ENCODE assay signal across 8 mouse cellular contexts in genomic region chr15:89428136-89428790, GRCm38 (mm10). TPM values are rescaled to one million over a fixed set of nuclear protein-coding genes. Genes with fewer than 3 reads are reported as not detected.
A peak's percentile ranks its signal among the peaks of the same experiment; 100 is the strongest.
DNase-seq lines count a peak whose midpoint lies in the region; ATAC-seq and TF ChIP-seq lines count a peak whose summit lies in the region.

No protein-coding gene starts in this region.

- H3K9me3 ChIP-seq in liver, embryonic 13.5 days (replicated peaks): no peaks in the 10 kb centered on the region

- TF ChIP-seq CTCF in spleen, adult 2 months (IDR thresholded peaks at IDR 0.05; ENCODE audit: extremely low read depth, insufficient read depth, insufficient read length, insufficient replicate concordance): no peak

- H3K4me1 ChIP-seq in spleen, adult 2 months (ENCODE audit: control insufficient read depth, insufficient read depth, insufficient read length): peaks cover 7% of the 10 kb centered on the region
- H3K4me1 ChIP-seq in liver, embryonic 13.5 days (replicated peaks): peaks cover 60% of the 10 kb centered on the region

- no peaks in the 10 kb centered on the region for H3K27me3 ChIP-seq in spleen, adult 2 months (ENCODE audit: control insufficient read depth, insufficient read depth, low read length)
- H3K27me3 ChIP-seq in liver, embryonic 13.5 days: no peaks in the 10 kb centered on the region

- peak overlapping the region; percentile 94; the same call in 1 of the 2 replicates for H3K4me3 ChIP-seq in spleen, adult 2 months (ENCODE audit: extremely low read depth, insufficient read depth, insufficient read length)
- H3K4me3 ChIP-seq in liver, embryonic 13.5 days (replicated peaks): peak overlapping the region; percentile 83

- 95% methylated on average over 19 of the region's 19 CpGs for WGBS in spleen, adult 2 months
- WGBS in liver, embryonic 13.5 days (ENCODE audit: insufficient replicate concordance): 83% methylated on average over 19 of the region's 19 CpGs

- H3K36me3 ChIP-seq in spleen, adult 2 months (ENCODE audit: control insufficient read depth, insufficient read depth, low read length): peaks cover 14% of the 10 kb centered on the region
- H3K36me3 ChIP-seq in liver, embryonic 13.5 days: peaks cover 29% of the 10 kb centered on the region

- peak; percentile 25 for DNase-seq in adrenal gland, postnatal 10 days
- no peak for DNase-seq in adrenal gland, adult 18-20 months (ENCODE audit: low spot score in 2 of 2)
- DNase-seq in spleen, adult 2 months (ENCODE audit: low read depth in 1 of 2, low spot score in 2 of 2): no peak
- DNase-seq in spleen, postnatal 4 days (ENCODE audit: low spot score in 2 of 2): no peak
- DNase-seq in liver, embryonic 13.5 days: no peak
- no peak for DNase-seq in left cerebral cortex, adult 8-10 months (ENCODE audit: low spot score in 2 of 2)
- DNase-seq in adipocyte (ENCODE audit: low spot score): no peak
- no peak for DNase-seq in left cerebral cortex, adult 18-20 months (ENCODE audit: low spot score in 2 of 2)

- H3K4me2 ChIP-seq in liver, embryonic 13.5 days: peak overlapping the region; percentile 94

- no peak overlapping the region for H3K27ac ChIP-seq in spleen, adult 2 months (ENCODE audit: insufficient read depth, low read length)
- peak overlapping the region; percentile 100; the same call in 1 of the 2 replicates for H3K27ac ChIP-seq in liver, embryonic 13.5 days

- no peak for TF ChIP-seq POLR2A in spleen, adult 2 months (IDR thresholded peaks at IDR 0.05; ENCODE audit: low read depth, low read length)

- no peak for ATAC-seq in liver, embryonic 13.5 days (ENCODE audit: low read depth)

- peak overlapping the region; percentile 88 for H3K9ac ChIP-seq in liver, embryonic 13.5 days

RNA-seq across cellular contexts. Expression of gene C730034F03Rik, which starts 1.1 kb away (rescaled TPM):
- total RNA-seq in adrenal gland, postnatal 10 days (2021): 1 to 10 TPM; 2.5 to 3.5 TPM
- 1 to 10 TPM; 1.0 to 1.6 TPM for total RNA-seq in adrenal gland, adult 18-20 months (2021)
- polyA plus RNA-seq in spleen, adult 2 months (2012; rRNA removed): 0.75 and 0.82 TPM in 2 replicates
- polyA plus RNA-seq in liver, embryonic 13.5 days (2015; fragmentation: Nextera tagmentation; extraction: Ambion mirVana): 1.1 and 1.5 TPM in 2 replicates
- total RNA-seq in left cerebral cortex, adult 8-10 months (2022): 1 to 10 TPM; 1.4 to 2.2 (median 1.5) TPM
- 1 to 10 TPM; 1.6 to 2.0 TPM for total RNA-seq in left cerebral cortex, adult 18-20 months (2021)

RNA-seq across cellular contexts. Expression of gene Gm44502, which starts 1.2 kb away (rescaled TPM):
- 1 to 10 TPM; 5.6 to 9.2 TPM for total RNA-seq in adrenal gland, postnatal 10 days (2021)
- 1 to 10 TPM; 1.5 to 2.7 TPM for total RNA-seq in adrenal gland, adult 18-20 months (2021)
- polyA plus RNA-seq in spleen, adult 2 months (2012; rRNA removed): 2.0 and 2.2 TPM in 2 replicates
- polyA plus RNA-seq in liver, embryonic 13.5 days (2015; fragmentation: Nextera tagmentation; extraction: Ambion mirVana): 0.13 TPM in 1 of 2 replicates, not detected in the other
- under 1 TPM in 1 of 4 experiments, not detected in 3; 0.37 TPM for total RNA-seq in left cerebral cortex, adult 8-10 months (2022)
- under 1 TPM in 1 of 2 experiments, not detected in 1; 0.09 TPM for total RNA-seq in left cerebral cortex, adult 18-20 months (2021)

RNA-seq across cellular contexts. Expression of gene Chkb, which starts 1.4 kb away (rescaled TPM):
- total RNA-seq in adrenal gland, postnatal 10 days (2021): 100 to 1,000 TPM; 106 to 128 TPM
- total RNA-seq in adrenal gland, adult 18-20 months (2021): 10 to 100 TPM; 60.5 to 88.0 TPM
- 62.6 and 72.1 TPM in 2 replicates for polyA plus RNA-seq in spleen, adult 2 months (2012; rRNA removed)
- 27.3 and 29.2 TPM in 2 replicates for polyA plus RNA-seq in liver, embryonic 13.5 days (2015; fragmentation: Nextera tagmentation; extraction: Ambion mirVana)
- 10 to 100 TPM; 37.4 to 49.3 (median 42.9) TPM for total RNA-seq in left cerebral cortex, adult 8-10 months (2022)
- 10 to 100 TPM; 42.7 to 45.2 TPM for total RNA-seq in left cerebral cortex, adult 18-20 months (2021)

RNA-seq across cellular contexts. Expression of gene Cpt1b, which starts 2.6 kb away (rescaled TPM):
- 100 to 1,000 TPM; 554 to 660 TPM for total RNA-seq in adrenal gland, postnatal 10 days (2021)
- total RNA-seq in adrenal gland, adult 18-20 months (2021): 100 to 1,000 TPM; 115 to 251 TPM
- polyA plus RNA-seq in spleen, adult 2 months (2012; rRNA removed): 1.7 and 1.8 TPM in 2 replicates
- polyA plus RNA-seq in liver, embryonic 13.5 days (2015; fragmentation: Nextera tagmentation; extraction: Ambion mirVana): 1.9 and 2.5 TPM in 2 replicates
- total RNA-seq in left cerebral cortex, adult 8-10 months (2022): 1 to 10 TPM; 1.2 to 2.2 (median 1.5) TPM
- total RNA-seq in left cerebral cortex, adult 18-20 months (2021): 1 to 10 TPM; 1.9 to 2.3 TPM

RNA-seq across cellular contexts. Expression of gene Syce3, which starts 18.0 kb away (rescaled TPM):
- total RNA-seq in adrenal gland, postnatal 10 days (2021): not detected
- total RNA-seq in adrenal gland, adult 18-20 months (2021): not detected
- not detected in 2 replicates for polyA plus RNA-seq in spleen, adult 2 months (2012; rRNA removed)
- not detected in 2 replicates for polyA plus RNA-seq in liver, embryonic 13.5 days (2015; fragmentation: Nextera tagmentation; extraction: Ambion mirVana)
- total RNA-seq in left cerebral cortex, adult 8-10 months (2022): not detected
- not detected for total RNA-seq in left cerebral cortex, adult 18-20 months (2021)
